Mouse (Mus musculus) liver, embryonic 14.5 days (tissue): ENCODE results near the gene Mfrp. TPM values are rescaled to one million over a fixed set of nuclear protein-coding genes. Genes with fewer than 3 reads are reported as not detected.

Experiments
- ATAC-seq: fragments of 200-750 bp; cut with Nextera tagmentation; 2 replicates; pipeline ENCODE4 v1.8.0; 2017; ENCODE audit warnings: moderate number of reproducible peaks, mild to moderate bottlenecking, moderate library complexity; ENCODE audit not compliant: insufficient read depth
- DNase-seq, 3 experiments: peaks; one replicate each; pipeline ENCODE4 v3.0.0-alpha.2; 2012 to 2013; ENCODE audit warnings: low read depth in 3 of 3, low spot score in 3 of 3
- H3K27ac ChIP-seq: fragments of 300-500 bp; sonication (generic); 2 replicates; pipeline ENCODE4 v1.5.1; 2014; ENCODE audit warnings: moderate library complexity, mild to moderate bottlenecking, control low read depth, inconsistent platforms
- H3K27me3 ChIP-seq: fragments of 300-500 bp; sonication (generic); 2 replicates; pipeline ENCODE4 v1.6.1; 2014; ENCODE audit warnings: mild to moderate bottlenecking, low read length, moderate library complexity; ENCODE audit not compliant: control insufficient read depth, insufficient read depth
- H3K36me3 ChIP-seq: fragments of 300-500 bp; sonication (generic); replicated peaks from 2 replicates; pipeline ENCODE4 v1.6.1; 2014; ENCODE audit warnings: low read depth; ENCODE audit not compliant: control insufficient read depth, insufficient read depth
- H3K4me1 ChIP-seq, 2 experiments: fragments of 200-500 bp in 1 of 2; fragments of 300-500 bp in 1 of 2; sonication (generic) in 1 of 2; replicated peaks; 2 replicates each; pipeline ENCODE4 v1.6.1; 2012 to 2014; ENCODE audit warnings: antibody characterized with exemption in 1 of 2, inconsistent platforms in 1 of 2, low read length in 1 of 2; ENCODE audit not compliant: control insufficient read depth in 2 of 2, insufficient read depth in 2 of 2
- H3K4me2 ChIP-seq: fragments of 300-500 bp; sonication (generic); 2 replicates; pipeline ENCODE4 v1.6.1; 2014; ENCODE audit warnings: low read depth, mild to moderate bottlenecking, control low read depth, moderate library complexity
- H3K4me3 ChIP-seq, 2 experiments: fragments of 200-500 bp in 1 of 2; fragments of 300-500 bp in 1 of 2; sonication (generic) in 1 of 2; 2 replicates each; pipeline ENCODE4 v1.5.1; 2012 to 2014; ENCODE audit warnings: low read depth in 2 of 2, low read length in 2 of 2, mild to moderate bottlenecking in 2 of 2, control low read depth in 1 of 2, inconsistent platforms in 1 of 2, moderate library complexity in 1 of 2; ENCODE audit not compliant: insufficient read depth in 1 of 2
- H3K9ac ChIP-seq: fragments of 300-500 bp; sonication (generic); replicated peaks from 2 replicates; pipeline ENCODE4 v1.6.1; 2014; ENCODE audit warnings: mild to moderate bottlenecking, control low read depth, moderate library complexity
- H3K9me3 ChIP-seq: fragments of 300-500 bp; sonication (generic); 2 replicates; pipeline ENCODE4 v1.6.1; 2016; ENCODE audit warnings: low read length, mixed read lengths; ENCODE audit not compliant: control insufficient read depth
- CTCF ChIP-seq: IDR thresholded peaks from 2 replicates; pipeline ENCODE4 v1.5.1; 2016; ENCODE audit warnings: antibody characterized with exemption, low read depth, control low read depth
- EP300 ChIP-seq: IDR thresholded peaks from 2 replicates; pipeline ENCODE4 v1.6.1; 2016; ENCODE audit warnings: antibody characterized with exemption, low read depth
- WGBS: fragments of 180-500 bp; shearing (Covaris S2); extraction: QIAGEN DNeasy Blood & Tissue Kit; methylation state at CpG from one replicate; pipeline ENCODE4 v1.1.7; 2014; ENCODE audit not compliant: insufficient replicate concordance; 5-methylcytosine and 5-hydroxymethylcytosine counted together
- polyA plus RNA-seq, 2 experiments: library from polyadenylated mRNA; depleted of rRNA in 1 of 2; stranded (reverse) in 1 of 2; unstranded in 1 of 2; fragments of >200 nt; fragmentation: Nextera tagmentation in 1 of 2; extraction: Ambion mirVana in 1 of 2; gene quantifications; 2 replicates each; pipeline versions ENCODE4 v1.2.1 to v1.2.3; 2012 to 2014

The Mfrp gene
- polyA plus RNA-seq, 2 experiments = not detected

DNA sequence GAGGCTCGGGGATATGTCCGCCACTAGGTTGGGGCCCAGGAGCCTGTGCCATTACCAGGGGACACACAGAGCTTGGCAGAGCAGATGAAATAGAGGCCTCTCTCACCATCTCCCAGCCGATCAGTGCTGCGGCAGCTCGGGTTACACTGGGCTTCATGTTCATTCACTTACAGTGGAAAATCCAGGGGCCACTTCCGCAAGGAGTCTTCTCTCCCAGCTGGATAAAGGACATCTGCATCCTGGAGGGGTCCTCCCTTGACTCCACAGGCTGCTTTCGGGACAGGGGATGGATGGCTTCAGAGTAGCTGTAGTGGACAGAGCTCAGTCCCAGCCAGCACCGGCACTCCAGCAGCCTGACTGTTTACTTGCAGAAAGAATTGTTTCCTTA, 30.7 kb upstream of the Mfrp start:
- Histone ChIP-seq H3K9ac (no peak overlapping the region), H3K36me3 (no peaks in the 10 kb centered on the region), H3K4me3 (no peak overlapping the region), H3K27ac (no peak overlapping the region), H3K4me1 (peaks cover 4 to 5% of the 10 kb centered on the region in 2 experiments; a peak in 2 of 4 replicates), H3K4me2 (no peak overlapping the region), H3K27me3 (peaks cover 2% of the 10 kb centered on the region; the same call in 1 of the 2 replicates), H3K9me3 (no peaks in the 10 kb centered on the region)
- WGBS = 47% methylated on average over 8 of the region's 8 CpGs
- no peak for ATAC-seq
- DNase-seq = no peak
- no peak for TF ChIP-seq CTCF
- no peak for TF ChIP-seq EP300

DNA sequence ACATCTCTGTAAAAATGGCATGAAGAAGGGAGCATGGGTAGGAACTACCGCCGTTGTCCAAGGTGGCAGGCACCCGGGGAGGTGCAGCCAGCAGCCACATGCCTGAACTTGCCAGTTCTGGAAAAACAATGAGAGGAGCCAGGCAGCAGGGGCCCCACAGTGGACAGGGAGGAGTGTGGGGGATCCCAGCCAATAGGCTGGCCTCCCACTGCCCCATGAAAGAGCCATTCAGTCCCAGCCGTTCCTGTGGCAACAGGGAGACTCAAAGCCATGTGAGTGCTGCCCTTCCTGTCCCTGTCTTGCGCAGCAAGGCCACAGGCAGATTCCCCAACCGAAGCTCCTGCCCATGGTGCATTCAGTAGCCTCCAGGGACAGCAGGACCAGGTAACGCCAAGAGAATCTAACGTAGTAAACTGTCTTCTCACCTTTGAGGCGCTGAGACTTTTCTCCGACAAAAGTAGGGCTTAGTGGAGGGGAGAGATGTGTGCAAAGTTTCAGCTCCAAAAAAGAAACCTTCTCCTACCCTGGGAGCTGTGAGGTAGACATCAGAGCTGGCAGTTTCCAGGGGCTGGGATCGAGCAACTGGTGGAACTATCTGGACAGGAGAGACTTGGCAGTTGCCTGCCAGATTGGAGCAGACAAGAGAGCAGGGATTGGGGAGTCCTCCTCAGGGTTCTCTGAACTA, 29.5 kb upstream of the Mfrp start:
- Histone ChIP-seq H3K36me3 (no peaks in the 10 kb centered on the region), H3K27me3 (peaks cover 2% of the 10 kb centered on the region; the same call in 1 of the 2 replicates), H3K4me3 (no peak overlapping the region), H3K9me3 (no peaks in the 10 kb centered on the region), H3K4me2 (no peak overlapping the region), H3K9ac (no peak overlapping the region), H3K4me1 (peaks cover 4% of the 10 kb centered on the region in 2 experiments; a peak in 2 of 4 replicates), H3K27ac (no peak overlapping the region)
- TF ChIP-seq CTCF (no peak), EP300 (no peak)
- no peak for DNase-seq
- no peak for ATAC-seq
- WGBS = 44% methylated on average over 11 of the region's 11 CpGs

DNA sequence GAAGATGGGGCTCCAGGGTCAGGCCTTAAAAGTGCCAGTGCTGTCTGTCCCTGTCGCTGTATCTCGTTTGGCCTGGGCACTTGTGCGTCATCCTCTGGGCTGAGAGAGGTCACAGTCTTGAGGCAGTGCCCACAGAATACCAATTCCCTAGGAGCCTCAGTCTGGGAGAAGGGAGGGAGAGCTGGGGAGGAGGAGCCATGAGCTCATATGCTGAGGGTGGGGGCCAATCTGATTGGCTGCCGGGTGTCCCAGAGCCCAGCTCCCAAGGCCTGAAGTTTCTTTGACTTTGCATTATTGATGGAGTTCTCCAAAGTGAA, 29.0 kb upstream of the Mfrp start:
- H3K4me3 ChIP-seq = no peak overlapping the region
- no peak for DNase-seq
- H3K4me2 ChIP-seq = no peak overlapping the region
- H3K36me3 ChIP-seq = no peaks in the 10 kb centered on the region
- WGBS = 45% methylated on average over 4 of the region's 4 CpGs
- no peak for ATAC-seq
- no peak overlapping the region for H3K9ac ChIP-seq
- H3K27ac ChIP-seq = no peak overlapping the region
- no peaks in the 10 kb centered on the region for H3K9me3 ChIP-seq
- H3K27me3 ChIP-seq = peaks cover 2% of the 10 kb centered on the region; the same call in 1 of the 2 replicates
- TF ChIP-seq CTCF (no peak), EP300 (no peak)
- H3K4me1 ChIP-seq = no peaks in the 10 kb centered on the region; a peak in 1 of 4 replicates

DNA sequence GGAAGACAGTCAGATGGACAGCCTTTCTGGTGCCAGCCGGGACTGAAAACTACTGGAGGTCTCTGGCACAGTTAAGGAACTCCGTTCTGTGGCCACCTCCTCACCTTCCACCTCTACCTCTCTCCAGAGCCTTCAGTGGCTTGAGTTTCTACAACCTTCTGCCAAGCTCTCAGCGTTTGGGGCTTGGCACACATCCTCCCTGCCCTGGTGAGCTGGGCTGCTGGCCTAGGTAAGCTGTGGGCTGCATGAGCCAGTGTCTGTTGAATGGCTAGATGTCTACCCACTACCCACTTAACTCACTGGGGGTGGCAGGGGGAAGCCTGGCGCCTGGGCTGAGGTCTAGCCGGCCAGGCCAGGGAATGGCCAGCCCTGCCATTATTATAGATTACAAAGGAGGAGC, 28.4 kb upstream of the Mfrp start:
- Histone ChIP-seq H3K9ac (no peak overlapping the region), H3K4me1 (no peaks in the 10 kb centered on the region), H3K27ac (no peak overlapping the region), H3K9me3 (no peaks in the 10 kb centered on the region), H3K27me3 (peaks cover 2% of the 10 kb centered on the region; the same call in 1 of the 2 replicates), H3K36me3 (no peaks in the 10 kb centered on the region), H3K4me3 (no peak overlapping the region), H3K4me2 (no peak overlapping the region)
- TF ChIP-seq EP300 (no peak), CTCF (no peak)
- ATAC-seq (no peak), DNase-seq (no peak)
- WGBS = 52% methylated on average over 5 of the region's 5 CpGs

DNA sequence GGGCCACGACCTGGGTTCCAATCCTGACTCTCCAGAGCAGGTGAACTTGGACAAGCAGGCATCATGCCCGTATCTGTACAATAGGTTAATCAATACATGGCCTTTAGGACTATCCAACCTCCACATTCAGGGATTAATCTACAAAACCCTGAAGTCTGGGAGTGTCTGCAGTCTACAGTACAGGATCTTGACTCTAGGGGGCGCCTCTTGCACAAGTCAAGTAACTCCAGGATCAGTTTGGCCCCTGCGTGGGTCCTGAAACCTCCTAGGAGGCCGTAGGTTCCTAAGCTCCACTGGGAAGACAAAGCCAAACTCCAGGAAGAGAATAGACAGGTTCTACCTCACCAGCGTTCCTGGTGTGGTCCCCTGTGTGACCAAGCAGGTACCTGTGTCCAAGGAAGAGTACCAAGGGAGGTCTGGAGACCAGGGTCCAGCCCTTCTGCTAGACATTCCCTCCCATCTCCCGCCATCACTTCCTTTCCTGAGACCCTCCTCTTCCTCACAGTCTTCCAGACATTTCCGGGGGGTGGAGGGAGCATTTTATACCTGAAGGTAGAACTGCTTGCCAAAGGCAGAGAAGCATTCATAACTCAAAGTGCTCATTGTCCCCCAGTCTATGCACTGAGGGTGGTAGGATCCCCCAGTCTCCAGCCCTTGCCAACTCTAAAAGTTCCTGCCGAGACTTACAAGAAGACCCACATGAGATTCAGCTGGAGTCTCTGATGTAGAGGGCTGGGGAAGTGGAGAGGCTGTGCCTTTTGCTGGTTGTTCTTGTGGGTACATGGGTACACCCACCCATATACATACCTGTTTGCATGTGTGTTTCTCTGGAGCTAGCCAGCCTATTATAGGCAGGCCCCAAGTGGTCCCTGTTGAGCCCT, 26.9 kb upstream of the Mfrp start:
- peak; percentile 59 for TF ChIP-seq CTCF
- no peak for TF ChIP-seq EP300
- Histone ChIP-seq H3K9me3 (no peaks in the 10 kb centered on the region), H3K36me3 (no peaks in the 10 kb centered on the region), H3K4me1 (no peaks in the 10 kb centered on the region), H3K27me3 (peaks cover 2% of the 10 kb centered on the region; the same call in 1 of the 2 replicates), H3K9ac (no peak overlapping the region), H3K27ac (no peak overlapping the region), H3K4me2 (no peak overlapping the region), H3K4me3 (no peak overlapping the region)
- no peak for ATAC-seq
- peak in 1 of 3 experiments; percentile 20 for DNase-seq
- WGBS = 36% methylated on average over 9 of the region's 9 CpGs
